Mouse (Mus musculus) brain, adult 2 months (tissue): ENCODE measurements around the gene Rack1.
"Not testable (repeated sequence)": the region's sequence is repeated elsewhere in the genome, so short reads cannot be mapped to it uniquely, and the experiment has no call there.

Experiments
- DNase-seq: peaks from one replicate; pipeline ENCODE4 v3.0.0; 2011; ENCODE audit warnings: low read depth, low spot score

The Rack1 gene

DNA sequence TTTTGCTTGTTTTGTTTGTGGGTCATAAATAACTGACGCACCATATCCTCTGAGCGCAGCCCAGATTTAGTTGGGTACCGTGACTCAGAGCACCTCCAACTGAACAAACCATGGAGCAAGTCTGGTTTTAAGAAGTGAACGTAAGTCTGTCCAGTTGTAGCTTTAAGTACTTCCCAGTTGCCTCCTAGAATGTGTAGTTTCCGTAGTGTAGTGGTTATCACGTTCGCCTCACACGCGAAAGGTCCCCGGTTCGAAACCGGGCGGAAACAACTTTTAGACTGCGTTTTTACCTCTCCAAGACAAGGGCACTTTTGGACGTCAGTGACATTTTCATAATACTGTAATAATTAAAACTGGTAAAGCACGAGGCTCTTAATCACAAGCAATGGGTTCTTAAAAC, 18.2 kb downstream of the Rack1 start:
- peak; percentile 98 for DNase-seq

DNA sequence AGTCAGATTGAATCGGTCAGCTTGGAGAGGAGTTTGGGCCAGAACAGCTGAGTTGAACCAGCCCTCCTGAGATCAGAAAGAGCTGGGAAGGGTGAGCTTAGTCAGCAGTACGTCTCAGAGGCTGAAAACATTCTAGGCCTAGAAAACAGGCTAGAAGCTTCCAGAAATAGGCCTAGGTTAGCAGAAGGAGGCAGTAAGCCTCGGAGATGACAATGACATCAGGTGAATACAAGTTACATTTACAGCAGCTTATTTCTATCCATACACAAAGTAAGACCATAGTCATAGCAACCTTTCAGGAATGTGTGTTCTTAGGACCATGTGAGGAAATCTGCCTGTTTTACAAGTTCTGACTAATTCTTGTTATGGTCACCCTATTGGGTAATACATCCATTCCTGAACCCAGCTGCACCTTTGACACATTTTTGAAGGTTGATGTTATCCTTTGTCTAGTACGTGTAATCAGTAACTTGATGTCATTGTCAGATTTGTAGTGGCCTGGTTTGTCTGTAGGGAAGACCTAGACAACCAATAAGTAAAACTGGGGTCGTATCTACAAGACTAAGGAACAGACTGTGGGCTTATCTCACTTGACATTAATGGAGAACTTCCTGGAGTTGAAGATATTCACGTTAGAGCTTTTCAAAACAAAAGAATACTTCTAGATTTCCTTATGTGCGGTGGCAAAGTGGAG, 19.6 kb downstream of the Rack1 start:
- no peak for DNase-seq

GRCm38 (mm10) chr11:48820308-48820674, 20.2 kb downstream of the Rack1 start:
- no peak for DNase-seq

GRCm38 (mm10) chr11:48821299-48821698, 21.2 kb downstream of the Rack1 start:
- not testable (repeated sequence) for DNase-seq

DNA sequence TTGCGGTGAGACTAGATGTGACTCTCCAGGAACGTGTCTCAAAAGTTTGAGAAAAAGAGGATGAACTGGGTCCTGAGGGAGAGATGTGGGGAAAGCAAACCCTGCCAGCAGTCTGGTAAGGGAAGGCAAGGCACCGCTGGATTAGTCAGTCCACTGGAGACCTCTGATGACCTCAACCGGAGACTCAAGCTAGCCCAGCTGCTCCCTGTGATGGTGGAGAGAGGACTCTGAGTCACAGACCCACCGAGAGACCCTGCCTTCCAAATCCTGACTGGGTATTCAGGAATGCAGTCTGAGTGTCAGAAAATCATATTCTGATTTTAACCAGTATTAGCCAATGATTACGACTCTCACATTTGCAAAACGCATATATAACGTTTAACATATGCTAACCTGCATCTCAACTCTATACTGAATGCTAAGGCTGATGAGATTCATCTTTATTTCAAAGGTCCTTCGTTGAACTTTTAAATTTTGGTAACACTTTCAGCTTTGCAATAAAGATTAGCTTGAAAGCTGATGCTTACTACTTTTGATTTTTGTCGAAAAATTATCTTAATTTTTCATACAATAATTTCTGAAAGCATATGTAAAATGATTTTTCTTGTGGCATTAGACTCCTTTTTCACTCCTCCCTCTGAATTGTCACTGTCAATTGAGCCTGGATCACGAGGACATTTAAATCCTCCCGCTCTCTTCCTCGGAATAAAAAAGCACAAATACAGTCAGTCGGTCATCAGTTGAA, 22.8 kb downstream of the Rack1 start:
- DNase-seq, result no peak

GRCm38 (mm10) chr11:48823536-48823972, 23.4 kb downstream of the Rack1 start:
- DNase-seq, result peak; percentile 80

DNA sequence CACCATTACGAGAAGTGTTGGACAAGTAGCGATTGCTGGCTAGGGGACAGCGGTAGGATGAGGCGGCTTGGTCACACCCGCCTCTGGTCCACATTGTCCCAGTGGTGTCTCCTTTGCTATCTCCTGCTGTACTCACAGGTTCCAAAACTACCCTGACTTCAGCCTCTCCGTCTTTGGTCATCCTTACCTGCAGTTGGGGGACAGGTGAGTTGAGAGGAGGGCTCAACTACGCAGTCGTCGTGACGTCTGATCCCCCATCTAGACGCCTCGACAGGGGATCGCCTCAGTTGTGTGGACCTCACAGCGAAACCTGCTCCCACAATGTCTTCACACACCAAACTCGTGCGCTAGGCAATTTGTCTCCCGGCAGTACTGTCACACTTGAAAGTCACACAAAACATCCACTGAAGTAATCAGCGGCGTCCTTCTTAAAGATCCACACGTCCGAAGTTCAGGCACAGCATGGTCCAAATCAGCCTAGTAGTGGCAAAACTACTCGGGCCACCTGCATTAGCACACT, 24.2 kb downstream of the Rack1 start:
- no peak for DNase-seq

- not testable (repeated sequence) for DNase-seq
Measured at GRCm38 (mm10) chr11:48825979-48826751, 26.0 kb downstream of the Rack1 start, which contains the start of the genes Trim7 and Gm12184. Gene Trim7 (plus strand): TSS chr11:48826140. Gene Gm12184 (minus strand): TSS chr11:48826655.

- DNase-seq, result no peak
Measured at GRCm38 (mm10) chr11:48826752-48827096, 26.6 kb downstream of the Rack1 start.

GRCm38 (mm10) chr11:48827926-48828325, 27.8 kb downstream of the Rack1 start:
- DNase-seq, result no peak

DNA sequence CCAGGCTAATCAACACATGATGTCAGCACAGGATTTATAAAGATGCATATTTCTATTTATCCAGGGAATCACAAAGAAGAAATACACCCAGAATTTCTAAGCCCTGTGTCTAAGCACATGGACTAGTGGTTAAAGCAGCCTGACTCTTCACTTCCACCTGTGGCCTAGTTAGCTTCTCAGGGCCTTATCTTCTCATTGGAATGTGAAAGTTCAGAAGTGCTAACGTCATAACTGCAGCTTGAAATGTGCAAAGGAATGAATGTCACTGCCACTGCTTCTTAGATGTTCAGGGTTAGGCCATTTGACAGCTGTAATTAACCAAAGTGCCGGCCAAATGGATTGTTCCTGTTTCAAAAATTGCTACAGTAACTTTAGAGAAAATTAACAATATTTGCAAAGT, 30.1 kb downstream of the Rack1 start:
- no peak for DNase-seq

GRCm38 (mm10) chr11:48831273-48831672, 31.1 kb downstream of the Rack1 start:
- DNase-seq, result no peak

DNA sequence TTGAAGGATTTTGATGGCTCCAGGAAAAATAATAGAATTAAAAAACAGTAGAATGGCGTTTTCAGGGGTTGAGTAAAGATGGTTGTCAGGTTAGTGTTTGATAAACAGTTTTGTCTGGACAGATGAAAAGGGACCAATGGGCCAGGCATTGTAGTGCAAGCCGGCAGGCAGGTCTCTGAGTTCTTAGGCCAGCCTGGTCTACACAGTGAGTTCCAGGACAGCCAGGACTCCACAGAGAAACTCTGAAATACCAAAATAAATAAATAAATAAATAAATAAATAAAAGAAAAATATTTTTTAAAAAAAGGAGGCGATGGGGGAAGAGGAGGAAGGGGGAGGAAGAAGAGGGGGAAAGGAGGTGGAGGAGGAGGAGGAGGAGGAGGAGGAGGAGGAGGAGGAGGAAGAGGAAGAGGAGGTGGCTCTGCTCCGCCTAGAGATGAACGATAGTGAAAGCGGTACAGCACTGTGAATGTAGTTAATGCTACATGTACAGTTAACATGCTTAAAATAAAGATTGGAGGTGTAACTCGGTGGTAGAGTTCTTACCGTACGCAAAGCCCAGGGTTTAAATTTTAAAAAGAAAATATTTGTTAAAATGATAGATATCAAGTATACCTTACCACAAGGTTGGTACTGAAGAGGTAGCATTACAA, 33.1 kb downstream of the Rack1 start:
- no peak for DNase-seq

DNA sequence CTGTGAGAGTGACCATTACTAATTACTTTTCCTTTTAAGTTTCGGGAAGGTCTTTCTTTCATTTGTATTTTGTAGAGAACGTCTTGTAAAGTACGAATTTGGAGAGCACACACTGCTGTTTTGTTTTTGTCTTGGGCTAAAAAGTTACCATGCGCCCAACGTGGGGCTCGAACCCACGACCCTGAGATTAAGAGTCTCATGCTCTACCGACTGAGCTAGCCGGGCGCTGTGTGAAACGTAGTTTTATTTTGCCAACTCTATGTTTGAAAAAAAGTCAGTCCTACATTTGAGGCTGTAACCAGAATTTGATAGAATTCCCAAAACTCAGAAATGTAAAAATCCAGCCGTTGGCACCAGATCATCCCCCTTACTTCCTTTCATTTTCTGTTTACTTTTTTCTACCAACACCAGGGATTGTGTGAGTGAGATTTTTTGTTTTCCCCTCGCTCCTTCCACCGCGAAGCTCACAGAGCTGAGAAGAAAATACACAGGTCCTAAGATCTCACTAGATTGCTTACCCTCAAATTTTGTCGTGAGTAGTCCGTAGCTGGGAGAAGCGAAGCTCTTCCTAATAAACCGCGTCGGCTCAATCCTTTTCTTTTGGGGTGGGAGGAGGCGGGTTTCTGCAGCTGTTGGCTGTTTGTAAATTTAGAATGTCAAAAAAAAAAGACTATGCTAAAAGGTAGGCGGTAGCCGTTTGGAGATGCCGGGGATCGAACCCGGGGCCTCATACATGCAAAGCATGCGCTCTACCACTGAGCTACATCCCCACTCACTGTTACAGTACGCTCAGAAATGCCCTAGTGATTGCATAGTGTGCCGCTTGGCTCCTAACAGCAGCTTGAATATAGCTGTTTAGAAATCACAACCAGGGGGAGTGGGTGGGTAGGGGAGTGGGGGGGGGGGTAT, 33.9 kb downstream of the Rack1 start:
- peak; percentile 95 for DNase-seq

DNA sequence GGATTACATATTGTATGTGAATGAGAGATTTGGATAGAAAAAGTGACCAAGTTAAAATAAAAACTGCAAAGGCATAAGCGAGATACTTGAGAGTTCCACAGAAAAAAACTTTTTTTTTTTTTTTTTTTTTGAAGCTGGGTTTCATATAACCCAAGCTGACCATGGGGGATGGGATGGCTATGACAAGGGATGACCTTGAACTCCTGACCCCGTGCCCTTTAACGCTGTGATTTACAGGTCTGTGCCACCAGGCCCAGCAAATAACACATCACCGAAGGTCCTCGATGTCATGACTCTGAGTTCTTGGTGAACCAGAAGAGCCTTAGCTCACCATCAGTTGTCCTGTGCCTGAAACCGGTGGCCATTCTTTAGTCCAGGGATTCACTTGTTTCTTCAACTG, 35.8 kb downstream of the Rack1 start:
- no peak for DNase-seq

DNA sequence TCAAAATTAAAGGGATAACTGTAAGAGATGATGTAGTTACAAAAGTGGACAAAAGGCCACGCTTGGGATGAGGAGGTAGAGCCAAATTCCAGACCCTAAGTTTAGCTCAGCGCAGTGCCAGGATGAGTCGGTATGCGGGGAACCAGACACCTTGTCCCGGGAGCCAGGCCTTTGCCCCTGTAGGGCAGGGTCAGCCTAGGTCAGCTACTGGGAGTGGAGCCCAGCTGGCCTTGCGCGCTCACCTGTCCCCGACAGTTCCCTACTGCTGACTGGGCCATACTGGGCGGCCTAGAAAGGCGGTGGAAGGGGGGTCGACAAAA, 36.8 kb downstream of the Rack1 start:
- no peak for DNase-seq

DNA sequence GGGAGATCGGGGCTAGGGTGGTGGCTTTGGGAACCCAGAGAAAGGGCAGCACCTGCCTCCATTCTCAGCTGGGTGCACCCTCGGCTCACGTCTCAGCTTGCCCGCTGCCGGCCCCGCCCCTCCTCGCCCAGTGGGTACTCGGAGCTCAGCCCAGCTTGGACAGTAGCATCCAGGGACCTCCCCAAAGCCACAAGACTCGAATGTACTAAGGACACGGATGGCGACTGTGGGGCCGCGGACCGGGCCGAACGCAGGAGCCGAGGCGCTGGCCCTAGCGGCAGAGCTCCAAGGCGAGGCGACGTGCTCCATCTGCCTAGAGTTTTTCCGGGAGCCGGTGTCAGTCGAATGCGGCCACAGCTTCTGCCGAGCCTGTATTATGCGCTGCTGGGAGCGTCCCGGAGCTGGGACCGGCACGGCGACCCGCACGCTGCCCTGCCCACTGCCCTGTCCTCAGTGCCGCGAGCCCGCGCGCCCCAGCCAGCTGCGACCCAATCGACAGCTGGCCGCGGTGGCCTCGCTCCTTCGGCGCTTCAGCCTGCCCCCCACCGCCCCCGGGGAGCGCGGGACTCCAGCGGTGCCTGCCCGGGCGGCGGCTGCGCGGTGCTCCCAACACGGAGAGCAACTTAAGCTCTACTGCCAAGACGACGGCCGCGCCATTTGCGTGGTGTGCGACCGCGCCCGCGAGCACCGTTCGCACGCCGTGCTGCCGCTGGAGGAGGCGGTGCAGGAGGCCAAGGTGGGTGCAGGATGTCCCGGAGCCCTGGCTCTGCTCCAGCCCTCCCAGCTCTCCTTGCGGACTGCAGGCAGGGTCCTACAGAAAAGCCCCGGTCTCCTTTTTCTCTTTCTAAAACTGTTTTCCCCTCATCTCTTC, 37.4 kb downstream of the Rack1 start:
- peak; percentile 75 for DNase-seq

DNA sequence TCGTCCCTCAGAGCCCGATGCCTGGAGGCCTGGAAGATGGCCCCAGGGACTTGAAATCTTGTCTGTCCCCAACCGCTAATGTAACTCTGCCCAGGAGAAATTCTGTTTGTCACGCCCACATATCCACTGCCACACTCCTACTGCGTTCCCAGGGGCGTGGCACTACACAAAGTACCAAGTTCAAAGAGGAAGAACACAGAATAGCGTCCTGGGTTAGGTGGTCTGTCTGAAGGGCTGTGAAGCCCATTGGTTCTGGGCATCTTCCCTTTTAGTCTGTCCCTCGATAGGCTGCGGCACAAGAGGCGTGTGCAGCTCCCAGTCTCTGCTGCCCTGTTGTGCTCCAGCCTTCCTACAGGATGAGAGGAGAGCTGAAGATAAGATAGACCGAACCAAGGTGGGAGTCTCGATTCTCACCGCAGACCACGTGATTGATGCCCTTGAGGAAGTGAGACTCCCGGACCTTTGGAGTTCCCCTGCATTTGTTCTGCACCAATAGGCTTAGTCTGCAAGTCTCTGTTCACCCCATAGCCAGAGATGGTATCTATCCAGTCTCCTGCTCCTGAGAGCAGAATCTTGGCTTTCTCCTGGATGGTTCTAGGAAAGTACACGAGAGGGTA, 38.2 kb downstream of the Rack1 start:
- DNase-seq, result peak; percentile 56
